In genomic region chr2:11253945-11254344, GRCm38 (mm10) we compare ENCODE assay signal across 9 mouse cellular contexts.
DNase-seq lines count a peak whose midpoint lies in the region; ATAC-seq lines count a peak whose summit lies in the region.
"Had no signal": no experiment of that assay in that cellular context is flagged by ENCODE, and none has a peak within 500 bp of the region (broad histone marks: within the 10 kb centered on the region; RNA-seq: fewer than 3 reads in every experiment).

No protein-coding gene starts in this region.

- ATAC-seq in frontal cortex, adult (ENCODE audit: low TSS enrichment) = no peak

- peak; percentile 9 to 19 for DNase-seq in frontal cortex, postnatal 36 days (ENCODE audit: low spot score in 2 of 2)
- peak; percentile 23 for DNase-seq in 3T3-L1 (ENCODE audit: low read depth, low spot score)
- peak; percentile 11 for DNase-seq in WW6 (ENCODE audit: low read depth, low spot score)
- DNase-seq in embryonic facial prominence, embryonic 10.5 days (ENCODE audit: low spot score) = peak; percentile 16
- DNase-seq in kidney, postnatal 4 days = peak; percentile 65 to 69
- peak; percentile 80 for DNase-seq in naive thymus-derived CD4-positive, alpha-beta T cell, adult 2 months (ENCODE audit: low read depth)
- peak; percentile 26 to 28 for DNase-seq in urinary bladder, postnatal 36 days (ENCODE audit: low spot score in 2 of 2)

- H3K36me3 ChIP-seq in embryonic facial prominence, embryonic 10.5 days (replicated peaks) = no peaks in the 10 kb centered on the region
- H3K36me3 ChIP-seq: heart, embryonic 15.5 days had no signal

- no peaks in the 10 kb centered on the region for H3K9me3 ChIP-seq in embryonic facial prominence, embryonic 10.5 days
- H3K9me3 ChIP-seq: heart, embryonic 15.5 days had no signal

- H3K27me3 ChIP-seq in embryonic facial prominence, embryonic 10.5 days (replicated peaks; ENCODE audit: low read depth, poor library complexity, severe bottlenecking) = no peaks in the 10 kb centered on the region
- H3K27me3 ChIP-seq: heart, embryonic 15.5 days had no signal

- no peak overlapping the region for H3K27ac ChIP-seq in embryonic facial prominence, embryonic 10.5 days (replicated peaks)
- H3K27ac ChIP-seq: heart, embryonic 15.5 days had no signal

- no peak overlapping the region for H3K4me3 ChIP-seq in embryonic facial prominence, embryonic 10.5 days
- H3K4me3 ChIP-seq: heart, embryonic 15.5 days had no signal

- no peaks in the 10 kb centered on the region for H3K4me1 ChIP-seq in embryonic facial prominence, embryonic 10.5 days
- H3K4me1 ChIP-seq: heart, embryonic 15.5 days had no signal

- WGBS in embryonic facial prominence, embryonic 10.5 days = 65% methylated on average over 8 of the region's 8 CpGs

Comparison
In these comparisons a context has a peak if more than half of its experiments do, and no peak if none do; other contexts are left out.
1. DNase-seq: peak in every context shown above with its lines; median percentile 80 in naive thymus-derived CD4-positive, alpha-beta T cell, adult 2 months; 67 in kidney, postnatal 4 days; 27 in urinary bladder, postnatal 36 days; 23 in 3T3-L1; 16 in embryonic facial prominence, embryonic 10.5 days; 14 in frontal cortex, postnatal 36 days; 11 in WW6.